Mouse (Mus musculus) kidney, embryonic 15.5 days (tissue): ENCODE data around the gene Pld2. TPM values are rescaled to one million over a fixed set of nuclear protein-coding genes. Genes with fewer than 3 reads are reported as not detected.
"Not testable (repeated sequence)": the region's sequence is repeated elsewhere in the genome, so short reads cannot be mapped to it uniquely, and the experiment has no call there.

Experiments used
- ATAC-seq: fragments of 200-750 bp; cut with Nextera tagmentation; replicated peaks from 2 replicates; pipeline ENCODE4 v1.8.0; 2017; ENCODE audit warnings: moderate TSS enrichment; ENCODE audit not compliant: low FRiP score
- H3K27ac ChIP-seq: fragments of 300-500 bp; sonication (generic); 2 replicates; pipeline ENCODE4 v1.5.1; 2015; ENCODE audit warnings: mild to moderate bottlenecking, inconsistent platforms
- H3K27me3 ChIP-seq: fragments of 300-500 bp; sonication (generic); 2 replicates; pipeline ENCODE4 v1.6.1; 2015; ENCODE audit warnings: inconsistent platforms
- H3K36me3 ChIP-seq: fragments of 300-500 bp; sonication (generic); 2 replicates; pipeline ENCODE4 v1.6.1; 2015; ENCODE audit warnings: inconsistent platforms
- H3K4me1 ChIP-seq: fragments of 300-500 bp; sonication (generic); 2 replicates; pipeline ENCODE4 v1.6.1; 2015; ENCODE audit warnings: inconsistent platforms
- H3K4me2 ChIP-seq: fragments of 300-500 bp; sonication (generic); 2 replicates; pipeline ENCODE4 v1.6.1; 2015; ENCODE audit warnings: moderate library complexity, mild to moderate bottlenecking, inconsistent platforms
- H3K4me3 ChIP-seq: fragments of 300-500 bp; sonication (generic); replicated peaks from 2 replicates; pipeline ENCODE4 v1.5.1; 2015; ENCODE audit warnings: mild to moderate bottlenecking, inconsistent platforms
- H3K9ac ChIP-seq: fragments of 300-500 bp; sonication (generic); 2 replicates; pipeline ENCODE4 v1.6.1; 2015; ENCODE audit warnings: mild to moderate bottlenecking, inconsistent platforms
- H3K9me3 ChIP-seq: fragments of 300-500 bp; sonication (generic); replicated peaks from 2 replicates; pipeline ENCODE4 v1.6.1; 2016; ENCODE audit warnings: inconsistent platforms
- WGBS: fragments of 180-500 bp; shearing (Covaris S2); methylation state at CpG from one replicate; pipeline ENCODE4 v1.1.7; 2015; ENCODE audit warnings: mixed read lengths; 5-methylcytosine and 5-hydroxymethylcytosine counted together
- polyA plus RNA-seq: library from polyadenylated mRNA; unstranded; fragments of >200 nt; fragmentation: Nextera tagmentation; extraction: Ambion mirVana; gene quantifications from 2 replicates; pipeline ENCODE4 v1.2.1, GENCODE M21; 2015

The Pld2 gene
- polyA plus RNA-seq, 1 experiment from 2014 or later = 8.2 TPM

DNA sequence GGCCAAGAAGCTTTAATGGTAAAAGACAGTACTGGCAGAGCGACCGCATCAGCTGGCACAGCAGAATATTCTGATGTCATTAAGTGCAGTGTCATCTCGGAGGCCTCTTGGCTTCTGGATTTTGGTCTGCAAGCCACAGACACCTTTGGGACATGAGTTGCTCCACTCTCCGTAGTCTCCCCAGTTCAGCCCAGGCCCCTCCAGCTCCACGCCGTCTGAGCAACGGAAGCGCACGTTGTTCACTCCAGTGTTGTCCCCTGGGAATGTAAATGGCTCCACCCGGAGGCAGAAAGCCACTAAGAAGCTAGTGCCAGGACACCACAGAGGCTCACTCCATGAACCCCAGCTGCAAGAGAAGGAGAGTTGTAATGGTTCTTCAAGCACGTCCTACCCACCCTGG, 26.3 kb upstream of the Pld2 start:
- ATAC-seq = no peak

DNA sequence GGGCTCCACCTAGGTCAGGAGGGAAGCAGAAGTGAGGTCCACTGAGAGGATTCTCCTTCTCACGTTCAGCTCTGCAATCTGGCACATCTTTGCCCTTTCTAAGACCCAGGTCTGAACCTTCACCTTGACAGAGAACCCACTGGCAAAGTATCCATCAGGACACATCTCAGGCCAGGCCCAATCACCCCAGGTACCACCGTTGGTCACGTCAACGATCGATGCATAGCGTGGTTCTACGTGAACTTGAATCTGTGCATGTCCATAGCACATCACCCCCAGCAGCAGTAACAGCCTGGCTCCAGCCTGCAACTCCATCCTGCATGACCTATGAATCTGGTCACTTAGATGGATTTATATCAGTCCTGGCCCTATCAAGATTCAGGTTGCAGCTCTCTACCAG, 25.6 kb upstream of the Pld2 start, which contains the start of gene Vmo1:
Vmo1 (minus strand) TSS at position 329 of the 400 bp plus-strand sequence.
- no peak within 1 kb of the TSS for H3K27ac ChIP-seq
- H3K27me3 ChIP-seq = peaks cover 12% of the 10 kb centered on the region; the same call in 1 of the 2 replicates
- H3K9ac ChIP-seq = no peak within 1 kb of the TSS
- 74% methylated on average over 7 of the region's 7 CpGs for WGBS
- no peaks in the 10 kb centered on the region for H3K9me3 ChIP-seq
- no peak within 1 kb of the TSS for H3K4me2 ChIP-seq
- no peak within 1 kb of the TSS for H3K4me3 ChIP-seq
- no peaks in the 10 kb centered on the region for H3K36me3 ChIP-seq
- no peak for ATAC-seq
- peaks cover 21% of the 10 kb centered on the region for H3K4me1 ChIP-seq

More for the DNA sequence above, 26.3 kb upstream of the Pld2 start:
- WGBS = 63% methylated on average over 11 of the region's 11 CpGs
- no peak overlapping the region for H3K9ac ChIP-seq
- peaks cover 16% of the 10 kb centered on the region; the same call in 1 of the 2 replicates for H3K27me3 ChIP-seq
- no peaks in the 10 kb centered on the region for H3K36me3 ChIP-seq
- H3K9me3 ChIP-seq = no peaks in the 10 kb centered on the region
- H3K4me1 ChIP-seq = peaks cover 19% of the 10 kb centered on the region
- H3K4me3 ChIP-seq = no peak overlapping the region
- H3K27ac ChIP-seq = no peak overlapping the region
- H3K4me2 ChIP-seq = no peak overlapping the region

- Histone ChIP-seq H3K9me3 (no peaks in the 10 kb centered on the region), H3K4me2 (no peak overlapping the region), H3K4me3 (no peak overlapping the region), H3K4me1 (peaks cover 23% of the 10 kb centered on the region), H3K27ac (no peak overlapping the region), H3K27me3 (no peaks in the 10 kb centered on the region), H3K36me3 (no peaks in the 10 kb centered on the region), H3K9ac (no peak overlapping the region)
- WGBS = 29% methylated on average over 2 of the region's 2 CpGs
- no peak for ATAC-seq
Observed at GRCm38 (mm10) chr11:70516352-70516751, 23.5 kb upstream of the Pld2 start.

GRCm38 (mm10) chr11:70518436-70518835, 21.4 kb upstream of the Pld2 start:
- Histone ChIP-seq H3K9ac (no peak overlapping the region), H3K9me3 (no peaks in the 10 kb centered on the region), H3K36me3 (no peaks in the 10 kb centered on the region), H3K27ac (no peak overlapping the region), H3K4me2 (no peak overlapping the region), H3K4me1 (peaks cover 20% of the 10 kb centered on the region), H3K27me3 (no peaks in the 10 kb centered on the region), H3K4me3 (no peak overlapping the region)
- no peak for ATAC-seq
- 70% methylated on average over 1 of the region's 1 CpGs for WGBS

DNA sequence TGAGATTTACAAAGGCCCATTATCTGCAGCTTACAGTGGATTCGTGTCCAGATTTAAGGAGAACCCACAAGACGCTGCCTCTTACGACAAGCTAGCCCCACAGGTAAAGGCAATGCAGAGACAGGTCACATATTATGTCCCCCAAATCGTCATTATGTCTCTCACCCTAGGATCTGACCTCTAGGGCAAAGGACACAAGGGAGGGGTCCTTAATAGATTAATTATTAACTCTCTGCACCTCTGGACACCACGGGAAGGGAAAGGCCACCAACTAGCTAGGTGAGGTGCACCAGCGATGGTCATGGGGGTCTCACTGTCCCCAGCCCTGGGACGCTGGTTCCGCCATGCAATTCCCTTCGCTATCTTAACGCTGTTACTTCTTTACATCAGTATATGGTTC, 20.9 kb upstream of the Pld2 start, which contains the start of gene Gltpd2:
Gltpd2 (plus strand) TSS at position 274 of the 400 bp plus-strand sequence.
- Histone ChIP-seq H3K4me2 (peak within 1 kb of the TSS; percentile 65), H3K27me3 (no peaks in the 10 kb centered on the region), H3K27ac (peak within 1 kb of the TSS; percentile 82), H3K4me1 (peaks cover 18% of the 10 kb centered on the region), H3K9me3 (no peaks in the 10 kb centered on the region), H3K36me3 (no peaks in the 10 kb centered on the region), H3K4me3 (peak within 1 kb of the TSS; percentile 44), H3K9ac (peak within 1 kb of the TSS; percentile 54)
- no peak for ATAC-seq
- 82% methylated on average over 10 of the region's 10 CpGs for WGBS

DNA sequence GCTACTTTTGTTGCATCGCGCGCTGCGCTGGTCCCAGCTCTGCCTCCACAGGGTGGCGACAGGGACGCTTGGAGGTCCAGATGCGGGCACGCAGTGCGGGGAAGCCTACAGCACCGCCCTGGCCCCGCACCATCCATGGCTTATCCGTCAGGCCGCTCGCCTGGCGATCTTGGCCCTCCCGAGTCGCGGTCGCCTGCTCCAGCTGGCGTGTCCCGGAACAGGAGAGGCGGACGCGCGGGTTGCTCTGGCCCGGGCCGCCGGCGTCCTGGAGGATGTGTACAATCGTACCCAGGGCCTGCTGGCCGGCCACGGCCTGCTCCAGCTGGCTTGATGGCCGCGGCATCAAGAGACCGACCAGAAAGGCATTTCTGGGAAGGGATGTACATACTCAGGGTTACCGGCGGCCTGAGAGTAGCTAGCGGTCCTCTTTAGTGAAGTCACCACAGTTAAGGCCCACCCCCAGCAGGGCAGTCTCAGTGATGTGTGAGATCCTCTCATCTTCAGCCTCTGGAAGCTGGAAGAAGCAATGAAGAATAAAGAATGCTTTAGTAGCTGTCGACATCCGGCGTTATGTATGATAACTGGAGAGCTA, 19.6 kb upstream of the Pld2 start:
- peaks cover 18% of the 10 kb centered on the region for H3K4me1 ChIP-seq
- WGBS = 9% methylated on average over 41 of the region's 41 CpGs

GRCm38 (mm10) chr11:70523306-70523989, 16.4 kb upstream of the Pld2 start:
- H3K27me3 ChIP-seq, H3K4me3 ChIP-seq, H3K9me3 ChIP-seq, H3K4me2 ChIP-seq, ATAC-seq, H3K27ac ChIP-seq, H3K9ac ChIP-seq: not testable (repeated sequence)
- peaks cover 25% of the 10 kb centered on the region for H3K36me3 ChIP-seq
- H3K4me1 ChIP-seq = peaks cover 27% of the 10 kb centered on the region
- WGBS = 86% methylated on average over 8 of the region's 8 CpGs

More for the DNA sequence above, 19.6 kb upstream of the Pld2 start:
- H3K36me3 ChIP-seq = no peaks in the 10 kb centered on the region
- peak overlapping the region; percentile 54 for H3K9ac ChIP-seq
- peak; percentile 46 for ATAC-seq
- H3K4me3 ChIP-seq = peak overlapping the region; percentile 44
- H3K27me3 ChIP-seq = no peaks in the 10 kb centered on the region
- H3K9me3 ChIP-seq = no peaks in the 10 kb centered on the region
- H3K4me2 ChIP-seq = peak overlapping the region; percentile 65
- peak overlapping the region; percentile 82 for H3K27ac ChIP-seq

DNA sequence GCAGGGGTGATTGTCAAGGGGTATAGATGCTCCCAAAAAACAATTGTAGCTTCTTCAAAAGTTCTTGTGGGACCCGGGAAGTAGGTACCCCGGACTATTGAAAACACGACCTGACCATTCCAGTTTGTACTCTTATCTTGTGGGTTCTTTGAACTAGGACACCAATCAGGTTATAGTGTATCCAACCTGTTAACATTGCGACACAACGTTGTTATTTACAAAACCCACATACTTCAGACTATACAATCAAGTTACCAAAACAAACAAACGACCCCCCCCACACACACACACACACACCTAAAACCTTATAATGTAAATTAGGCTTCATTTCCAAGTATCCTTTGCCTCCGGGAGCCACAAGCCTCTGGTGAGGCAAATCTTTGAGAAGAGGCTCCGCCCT, 15.1 kb upstream of the Pld2 start:
- Histone ChIP-seq H3K9me3 (no peaks in the 10 kb centered on the region), H3K27ac (no peak overlapping the region), H3K27me3 (no peaks in the 10 kb centered on the region), H3K4me2 (peak overlapping the region; percentile 56), H3K4me1 (peaks cover 19% of the 10 kb centered on the region), H3K36me3 (peaks cover 37% of the 10 kb centered on the region), H3K4me3 (peak overlapping the region; percentile 73), H3K9ac (peak overlapping the region; percentile 39; the same call in 1 of the 2 replicates)
- WGBS = 7% methylated on average over 8 of the region's 8 CpGs
- peak; percentile 14; the same call in 1 of the 2 replicates for ATAC-seq

DNA sequence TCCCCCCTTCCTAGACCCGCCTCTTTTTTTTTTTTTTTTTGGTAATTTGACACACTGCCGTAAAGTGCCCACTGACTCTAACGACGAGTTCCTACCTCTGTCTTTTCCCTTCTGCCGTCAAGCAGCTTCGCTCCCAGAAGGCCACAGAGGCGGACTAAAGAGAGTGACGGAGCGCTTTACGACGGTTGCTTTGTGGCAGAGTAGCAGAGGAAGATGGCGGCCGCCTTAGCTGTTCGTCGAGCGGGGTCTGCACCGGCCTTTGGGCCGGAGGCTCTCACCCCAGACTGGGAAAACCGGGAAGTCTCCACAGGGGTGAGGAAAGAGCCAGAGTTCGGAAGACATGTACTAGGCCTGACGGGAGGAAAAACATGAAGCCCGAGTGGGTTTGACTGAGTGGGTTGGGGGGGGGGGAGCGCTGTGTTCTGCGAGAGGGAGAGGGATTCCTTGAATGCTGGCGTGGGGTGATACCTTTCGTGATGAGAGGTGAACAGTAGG, 14.6 kb upstream of the Pld2 start, which contains the start of gene Psmb6:
Psmb6 (plus strand) TSS at position 184 of the 495 bp plus-strand sequence.
- peak; percentile 92 for ATAC-seq
- Histone ChIP-seq H3K9ac (peak within 1 kb of the TSS; percentile 65), H3K4me1 (peaks cover 15% of the 10 kb centered on the region), H3K9me3 (no peaks in the 10 kb centered on the region), H3K36me3 (peaks cover 37% of the 10 kb centered on the region), H3K4me2 (peak within 1 kb of the TSS; percentile 78), H3K27me3 (no peaks in the 10 kb centered on the region), H3K27ac (0 out of 2 replicates have a peak within 1 kb of the TSS, but pooled peaks have one; percentile 49), H3K4me3 (peak within 1 kb of the TSS; percentile 73)
- under 1% methylated on average over 25 of the region's 26 CpGs for WGBS

DNA sequence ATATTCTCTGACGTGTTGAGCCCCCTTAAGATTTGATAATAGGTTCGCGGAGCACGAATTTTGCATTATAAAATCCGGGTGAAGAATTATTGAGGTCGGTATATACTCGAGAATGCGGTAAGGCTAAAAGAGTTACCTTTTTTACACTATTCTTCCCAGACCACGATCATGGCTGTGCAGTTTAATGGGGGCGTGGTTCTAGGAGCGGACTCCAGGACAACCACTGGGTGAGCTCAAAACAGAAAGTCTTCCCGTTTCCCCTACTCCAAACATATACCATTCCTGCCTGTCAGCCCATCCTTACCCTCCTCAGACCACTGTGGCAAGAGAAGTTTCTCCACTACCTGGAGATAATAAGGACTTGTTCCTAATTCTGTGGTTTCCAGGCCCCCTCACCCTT, 14.1 kb upstream of the Pld2 start:
- Histone ChIP-seq H3K27me3 (no peaks in the 10 kb centered on the region), H3K4me1 (peaks cover 10% of the 10 kb centered on the region), H3K4me3 (peak overlapping the region; percentile 73), H3K36me3 (peaks cover 37% of the 10 kb centered on the region), H3K9me3 (no peaks in the 10 kb centered on the region), H3K9ac (peak overlapping the region; percentile 65), H3K4me2 (peak overlapping the region; percentile 78), H3K27ac (no peak overlapping the region)
- WGBS = 2% methylated on average over 12 of the region's 12 CpGs
- peak; percentile 58 for ATAC-seq

DNA sequence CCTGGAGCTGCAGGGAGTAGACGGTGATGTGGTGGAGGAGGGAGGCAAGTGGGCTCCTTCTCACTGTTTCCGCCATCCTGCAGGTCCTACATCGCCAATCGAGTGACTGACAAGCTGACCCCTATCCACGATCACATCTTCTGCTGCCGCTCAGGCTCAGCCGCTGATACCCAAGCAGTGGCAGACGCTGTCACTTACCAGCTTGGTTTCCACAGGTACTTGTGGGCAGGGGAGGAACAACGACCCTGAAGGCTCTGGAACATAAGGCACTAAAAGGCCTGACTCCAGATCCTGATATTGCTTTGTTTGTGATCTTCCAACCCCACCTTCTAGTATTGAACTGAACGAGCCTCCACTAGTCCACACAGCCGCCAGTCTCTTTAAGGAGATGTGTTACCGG, 13.7 kb upstream of the Pld2 start:
- no peaks in the 10 kb centered on the region for H3K27me3 ChIP-seq
- H3K4me1 ChIP-seq = peaks cover 9% of the 10 kb centered on the region
- WGBS = 84% methylated on average over 12 of the region's 12 CpGs
- peak overlapping the region; percentile 78 for H3K4me2 ChIP-seq
- no peak for ATAC-seq
- peaks cover 37% of the 10 kb centered on the region for H3K36me3 ChIP-seq
- H3K27ac ChIP-seq = no peak overlapping the region
- peak overlapping the region; percentile 65; the same call in 1 of the 2 replicates for H3K9ac ChIP-seq
- no peaks in the 10 kb centered on the region for H3K9me3 ChIP-seq
- peak overlapping the region; percentile 73 for H3K4me3 ChIP-seq

DNA sequence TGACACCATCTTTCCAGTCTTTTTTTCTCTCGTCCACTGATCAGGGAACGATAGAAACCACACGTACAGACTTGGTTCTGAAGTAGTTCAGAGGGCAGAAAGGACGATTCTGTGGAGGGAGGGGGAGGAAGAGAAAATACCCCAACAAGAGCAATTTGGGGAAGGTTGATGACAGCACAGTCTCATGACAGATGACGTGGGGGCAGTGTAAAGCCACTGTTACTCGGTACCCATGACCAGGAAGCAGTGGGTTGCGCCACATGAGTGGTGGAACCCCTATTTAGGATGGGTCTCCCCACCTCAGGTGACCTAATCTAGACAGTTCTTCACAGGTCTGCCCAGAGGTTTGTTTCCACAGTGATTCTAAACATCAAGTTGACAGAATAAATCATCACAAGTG, 11.3 kb upstream of the Pld2 start:
- Histone ChIP-seq H3K9me3 (no peaks in the 10 kb centered on the region), H3K9ac (no peak overlapping the region), H3K4me3 (no peak overlapping the region), H3K27ac (no peak overlapping the region), H3K4me2 (no peak overlapping the region), H3K36me3 (peaks cover 37% of the 10 kb centered on the region), H3K4me1 (peaks cover 9% of the 10 kb centered on the region), H3K27me3 (no peaks in the 10 kb centered on the region)
- WGBS = 85% methylated on average over 7 of the region's 7 CpGs
- ATAC-seq = no peak
